Mouse (Mus musculus) brain, embryonic 14.5 days (tissue): Measurements from ENCODE around the gene Mc1r. TPM values are rescaled to one million over a fixed set of nuclear protein-coding genes. Genes with fewer than 3 reads are reported as not detected.
"Not testable (repeated sequence)": the region's sequence is repeated elsewhere in the genome, so short reads cannot be mapped to it uniquely, and the experiment has no call there.

Source experiments
- DNase-seq: peaks from one replicate; pipeline ENCODE4 v3.0.0-alpha.2; 2011; ENCODE audit warnings: low read depth
- CTCF ChIP-seq: fragments of 200-500 bp; IDR thresholded peaks from 2 replicates; pipeline ENCODE4 v1.5.1; 2012; ENCODE audit warnings: inconsistent platforms, mild to moderate bottlenecking, moderate library complexity, borderline replicate concordance; ENCODE audit not compliant: insufficient read depth, insufficient read length; ENCODE audit errors: extremely low read depth
- POLR2A ChIP-seq: fragments of 200-500 bp; IDR thresholded peaks from 2 replicates; pipeline ENCODE4 v1.6.1; 2012; ENCODE audit warnings: mild to moderate bottlenecking, inconsistent platforms, borderline replicate concordance; ENCODE audit not compliant: poor library complexity, insufficient read depth, insufficient read length, severe bottlenecking; ENCODE audit errors: extremely low read depth
- polyA plus RNA-seq: library from polyadenylated mRNA; depleted of rRNA; stranded (reverse); fragments of >200 nt; gene quantifications from 2 replicates; pipeline ENCODE4 v1.2.3, GENCODE M21; 2012

Gene Mc1r
- polyA plus RNA-seq, 1 experiment: 0.08 TPM

DNA sequence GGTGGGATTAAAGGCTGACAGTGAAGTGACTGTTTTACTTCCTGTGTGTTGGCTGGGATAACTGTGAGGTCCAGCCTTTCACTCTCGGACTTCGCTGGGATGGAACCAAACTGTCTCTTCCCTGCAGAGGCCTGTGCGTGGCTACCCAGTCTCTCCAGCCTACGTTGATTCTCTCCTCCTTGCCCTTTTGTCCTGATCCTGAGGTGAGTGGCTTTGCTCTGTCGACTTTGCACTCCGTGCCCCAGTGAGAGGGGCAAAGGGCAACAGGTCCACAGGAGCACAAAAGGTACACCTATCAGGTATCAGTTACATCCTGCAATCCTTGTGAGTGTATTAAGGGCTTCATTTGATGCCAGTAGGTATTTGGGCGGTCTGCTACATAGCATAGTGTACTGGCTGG, 16.5 kb downstream of the Mc1r start, which contains the start of gene Def8:
Def8 (plus strand) TSS at position 87 of the 400 bp plus-strand sequence.
- TF ChIP-seq CTCF: no peak
- TF ChIP-seq POLR2A: no peak
- DNase-seq: no peak

DNA sequence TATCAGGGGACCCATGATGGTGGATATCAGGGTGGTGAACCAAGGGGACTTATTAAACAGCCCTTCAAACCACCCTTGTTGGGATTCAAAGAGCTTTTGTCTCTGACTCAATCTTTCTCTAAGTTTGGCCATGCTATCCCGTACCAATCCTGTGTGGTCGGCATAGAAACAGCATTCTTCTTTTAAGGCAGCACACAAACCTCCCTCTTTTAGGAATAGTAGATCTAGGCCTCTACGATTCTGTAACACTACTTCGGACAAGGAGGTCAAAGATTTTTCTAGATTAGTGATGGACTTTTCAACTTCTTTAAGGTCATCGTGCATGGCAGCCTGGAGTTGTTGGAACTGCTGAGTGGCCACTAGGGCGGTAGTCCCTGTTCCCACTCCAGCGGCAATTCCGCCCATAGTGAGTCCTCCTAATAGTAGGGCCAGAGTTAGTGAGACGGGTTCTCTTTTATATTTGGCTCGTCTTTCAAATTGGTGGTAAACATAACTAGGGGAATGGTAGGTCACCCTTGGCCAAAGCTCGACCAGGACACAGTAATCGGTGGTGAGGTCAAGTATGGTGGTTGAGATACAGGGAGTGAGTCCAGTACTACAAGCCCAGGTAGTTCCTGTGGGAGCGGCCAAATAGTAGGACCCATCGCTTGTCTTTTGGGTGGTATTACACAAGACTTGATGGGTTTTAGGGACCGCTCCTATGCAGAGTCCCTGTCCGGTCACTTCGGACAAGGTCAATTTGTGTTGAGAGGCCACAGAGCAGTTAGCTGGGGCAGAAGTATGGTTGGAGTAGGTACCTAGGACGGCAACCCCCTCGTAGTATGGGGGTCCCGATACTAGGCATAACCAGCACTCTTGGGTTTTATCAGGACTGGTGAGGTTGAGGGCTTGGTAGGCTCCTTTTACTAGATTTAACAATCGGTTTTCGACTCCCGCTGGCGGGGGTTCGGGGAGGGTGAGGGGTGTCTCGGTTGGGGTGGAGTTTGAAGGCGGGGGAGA, 19.9 kb downstream of the Mc1r start:
- no peak for DNase-seq
- TF ChIP-seq CTCF (no peak), POLR2A (no peak)

DNA sequence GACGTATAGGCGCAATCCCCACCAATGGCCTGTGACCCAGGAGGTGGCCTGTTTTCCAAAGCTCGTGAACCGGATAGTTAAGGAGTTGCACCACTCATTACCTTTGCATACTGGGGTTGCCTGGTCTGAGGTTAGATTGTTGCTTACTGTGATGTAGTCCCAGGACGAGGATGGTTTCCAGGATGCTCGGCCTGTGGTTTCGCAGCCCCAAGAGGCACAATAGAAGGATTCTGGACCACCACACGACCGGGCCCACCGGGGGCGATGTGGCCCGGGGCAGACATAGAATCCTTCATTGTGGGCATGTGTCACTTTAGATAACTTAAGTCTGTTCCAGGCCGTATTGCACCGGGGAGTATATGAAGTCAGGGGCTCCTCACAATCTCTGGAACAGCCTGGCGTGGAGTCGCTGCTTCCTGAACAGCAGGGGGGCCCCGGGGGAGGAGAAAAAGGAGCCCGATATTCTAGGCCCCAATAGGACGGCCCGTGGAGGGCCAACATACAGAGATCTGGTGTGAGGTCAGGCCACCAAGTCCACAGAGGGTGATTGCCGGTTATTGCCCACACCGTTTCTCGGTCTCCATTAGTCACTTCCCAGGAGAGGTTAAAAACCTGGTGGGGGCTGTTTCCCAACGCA, 20.9 kb downstream of the Mc1r start:
- TF ChIP-seq POLR2A (no peak), CTCF (no peak)
- no peak for DNase-seq

DNA sequence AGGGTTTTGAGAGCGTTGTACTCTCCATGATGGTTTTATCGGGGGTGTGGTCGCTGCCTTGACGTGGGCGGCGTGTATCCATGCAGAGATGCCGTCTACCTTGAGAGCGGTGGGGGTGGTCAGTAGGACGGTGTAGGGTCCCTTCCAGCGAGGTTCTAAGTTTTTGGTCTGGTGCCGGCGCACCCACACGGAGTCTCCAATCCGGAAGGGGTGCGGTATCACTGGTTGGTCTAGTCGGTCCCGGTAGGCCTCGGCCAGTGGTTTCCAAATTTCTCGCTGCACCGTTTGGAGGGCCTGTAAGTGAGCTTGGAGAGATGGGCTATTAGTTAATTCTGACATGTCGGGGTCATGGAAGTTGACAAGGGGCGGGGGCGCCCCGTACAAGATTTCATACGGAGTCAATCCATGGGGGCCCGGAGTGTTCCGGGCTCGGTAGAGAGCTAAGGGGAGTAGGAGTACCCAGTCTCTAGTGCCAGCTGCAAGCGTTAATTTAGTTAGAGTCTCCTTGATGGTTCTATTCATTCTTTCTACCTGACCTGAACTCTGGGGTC, 21.5 kb downstream of the Mc1r start:
- TF ChIP-seq POLR2A (no peak), CTCF (no peak)
- no peak for DNase-seq

DNA sequence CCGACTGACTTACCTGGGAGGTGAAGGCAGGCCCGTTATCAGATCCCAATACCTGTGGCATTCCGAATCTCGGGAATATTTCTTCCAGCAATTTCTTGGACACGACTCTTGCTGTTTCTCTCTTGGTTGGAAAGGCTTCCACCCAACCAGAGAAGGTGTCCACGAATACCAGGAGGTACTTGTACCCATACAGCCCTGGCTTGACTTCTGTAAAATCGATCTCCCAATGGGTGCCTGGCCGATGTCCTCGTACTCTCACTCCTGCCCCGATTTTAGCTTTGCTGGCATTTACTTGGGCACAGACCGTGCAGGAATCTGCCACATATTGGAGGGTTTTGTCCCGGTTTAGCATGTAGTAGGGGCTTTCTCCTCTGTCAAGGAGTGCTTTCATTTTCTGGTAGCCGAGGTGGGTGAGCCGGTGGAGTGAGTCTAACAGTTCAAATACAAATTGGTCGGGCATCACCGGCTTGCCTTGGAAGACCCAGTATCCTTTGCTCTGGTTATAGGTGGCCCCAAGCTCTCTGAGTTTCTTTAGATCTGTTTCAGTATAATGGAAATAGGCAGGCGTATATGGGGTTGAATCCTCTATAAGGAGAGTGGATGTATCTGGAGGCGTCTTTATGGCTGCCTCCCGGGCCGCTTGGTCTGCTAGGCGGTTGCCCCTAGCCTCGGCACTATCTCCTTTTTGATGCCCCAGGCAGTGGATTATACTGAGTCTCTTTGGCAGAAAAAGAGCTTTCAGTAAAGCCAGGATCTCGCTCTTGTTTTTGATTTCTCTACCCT, 22.2 kb downstream of the Mc1r start:
- DNase-seq: no peak
- TF ChIP-seq CTCF: no peak
- no peak for TF ChIP-seq POLR2A

DNA sequence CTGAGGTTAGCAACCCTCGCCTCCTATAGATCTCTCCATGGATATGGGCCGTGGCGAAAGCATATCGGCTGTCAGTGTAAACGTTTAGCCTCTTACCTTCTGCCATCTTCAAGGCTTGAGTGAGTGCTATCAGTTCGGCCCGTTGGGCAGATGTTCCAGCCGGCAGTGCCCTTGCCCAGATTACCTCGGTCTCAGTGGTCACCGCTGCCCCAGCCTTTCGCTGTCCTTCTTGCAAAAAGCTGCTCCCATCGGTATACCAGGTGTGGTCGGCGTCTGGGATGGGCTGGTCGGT, 22.8 kb downstream of the Mc1r start:
- not testable (repeated sequence) for DNase-seq

DNA sequence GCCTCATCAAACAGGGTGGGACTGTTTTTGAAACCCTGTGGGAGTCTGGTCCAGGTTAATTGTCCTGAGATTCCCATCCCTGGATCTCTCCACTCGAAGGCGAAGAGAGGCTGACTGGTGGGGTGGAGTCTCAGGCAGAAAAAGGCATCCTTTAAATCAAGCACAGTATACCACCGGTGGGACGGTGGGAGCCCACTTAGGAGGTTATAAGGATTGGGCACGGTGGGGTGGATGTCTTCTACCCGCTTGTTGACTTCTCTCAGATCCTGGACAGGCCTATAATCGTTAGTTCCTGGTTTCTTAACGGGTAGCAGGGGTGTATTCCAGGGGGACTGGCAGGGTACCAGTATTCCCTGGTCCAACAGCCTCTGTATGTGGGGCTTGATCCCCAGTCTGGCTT, 24.0 kb downstream of the Mc1r start:
- DNase-seq: not testable (repeated sequence)

DNA sequence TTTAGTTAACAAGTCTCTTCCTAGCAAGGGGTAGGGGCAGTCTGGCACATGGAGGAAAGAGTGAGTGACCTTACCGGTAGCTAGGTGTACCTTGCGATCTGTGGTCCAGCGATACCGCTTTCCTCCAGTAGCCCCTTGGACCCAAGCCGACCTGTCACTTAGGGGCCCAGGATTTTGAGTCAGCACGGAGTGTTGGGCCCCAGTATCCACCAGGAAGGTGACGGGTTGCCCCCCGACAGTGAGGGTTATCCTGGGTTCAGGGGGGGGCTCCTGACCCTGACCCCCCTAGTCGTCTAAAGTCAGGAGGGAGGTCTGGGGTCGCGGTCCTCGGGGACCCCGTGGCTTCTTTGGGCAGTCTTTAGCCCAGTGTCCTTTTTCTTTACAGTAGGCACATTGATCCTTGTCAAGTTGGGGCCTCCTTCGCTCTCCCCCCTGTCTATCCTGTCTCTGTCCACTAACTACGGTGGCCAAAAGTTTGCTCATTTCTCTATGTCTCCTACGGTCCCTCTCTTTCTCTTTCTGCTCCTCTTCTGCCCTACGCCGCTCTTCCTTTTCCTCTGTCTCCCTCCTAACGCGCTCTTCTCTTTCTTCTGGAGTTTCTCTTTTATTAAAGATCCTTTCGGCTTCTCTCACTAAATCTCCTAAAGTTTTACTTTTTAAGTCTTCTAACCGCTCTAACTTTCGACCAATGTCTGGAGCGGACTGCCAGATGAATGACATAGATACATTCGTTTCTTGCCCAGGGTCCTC, 24.9 kb downstream of the Mc1r start:
- no peak for TF ChIP-seq CTCF
- no peak for DNase-seq

DNA sequence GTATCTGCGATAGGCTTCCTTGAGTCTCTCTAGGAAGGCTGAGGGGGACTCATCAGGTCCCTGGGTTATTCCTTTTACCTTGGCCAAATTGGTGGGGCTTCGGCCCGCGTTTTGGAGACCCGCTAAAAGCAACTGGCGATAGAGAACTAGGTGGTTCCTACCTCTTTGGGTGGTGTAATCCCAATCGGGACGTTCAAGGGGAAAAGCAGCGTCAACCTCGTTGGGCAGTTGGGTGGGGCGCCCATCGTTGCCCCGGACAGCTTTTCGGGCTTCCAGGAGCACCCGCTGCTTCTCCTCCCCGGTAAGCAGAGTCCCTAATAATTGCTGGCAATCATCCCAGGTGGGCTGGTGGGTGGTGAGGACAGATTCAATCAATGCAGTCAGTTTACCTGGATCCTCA, 25.5 kb downstream of the Mc1r start:
- DNase-seq: no peak
- no peak for TF ChIP-seq CTCF
- TF ChIP-seq POLR2A: no peak

DNA sequence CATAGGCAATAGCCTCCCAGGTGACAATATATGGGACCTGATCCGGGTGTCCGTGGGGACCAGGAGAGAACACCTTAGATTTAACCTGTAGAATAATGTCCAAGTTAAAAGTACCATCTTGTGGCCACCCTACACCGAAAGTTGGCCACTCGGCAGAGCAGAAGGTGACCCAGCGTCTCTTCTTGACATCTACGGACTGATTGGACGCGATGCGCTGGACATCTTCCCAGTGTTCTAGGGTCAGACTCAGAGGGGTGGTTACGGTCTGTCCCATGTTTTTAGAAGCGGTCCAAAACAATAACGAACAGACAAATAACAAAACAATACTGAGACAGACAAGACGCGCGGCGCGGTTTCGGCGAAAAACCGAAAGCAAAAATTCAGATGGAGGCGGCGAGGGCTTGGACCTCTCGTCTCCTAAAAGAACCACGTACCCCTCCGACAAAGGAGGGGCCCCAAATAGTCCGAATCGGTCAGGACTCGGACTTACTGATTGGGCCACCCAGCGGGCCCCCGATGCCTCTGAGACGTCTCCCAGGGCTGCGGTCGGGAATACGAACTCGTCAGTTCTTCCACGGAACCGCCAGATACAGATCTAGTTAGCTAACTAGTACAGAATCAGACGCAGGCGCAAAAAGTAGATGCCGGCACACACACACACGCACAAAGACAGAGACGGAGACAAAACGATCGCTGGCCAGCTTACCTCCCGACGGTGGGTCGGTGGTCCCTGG, 26.5 kb downstream of the Mc1r start:
- not testable (repeated sequence) for DNase-seq

DNA sequence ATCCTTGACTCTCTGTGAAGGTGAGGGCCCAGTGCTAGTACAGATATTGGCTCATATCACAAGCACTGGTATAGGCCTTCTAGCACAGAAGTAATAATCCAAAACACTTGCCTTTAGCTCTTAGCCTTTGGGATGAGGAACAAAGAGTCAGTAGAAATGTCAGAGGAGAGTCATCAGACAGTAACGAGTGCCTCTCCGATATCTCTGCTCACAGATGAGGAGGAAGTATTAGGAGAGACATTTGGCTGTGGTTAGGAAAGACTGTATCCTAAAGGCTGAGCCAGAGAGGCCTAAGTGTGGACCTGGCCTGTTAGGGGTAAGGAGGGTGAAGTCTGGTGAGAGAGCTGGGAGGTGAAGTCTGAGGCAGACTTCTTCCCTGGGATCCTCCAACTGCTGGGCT, 34.9 kb downstream of the Mc1r start:
- TF ChIP-seq CTCF: no peak
- no peak for TF ChIP-seq POLR2A
- no peak for DNase-seq
